Mouse (Mus musculus): ENCODE data around the gene Pitpnm1. TPM values are rescaled to one million over a fixed set of nuclear protein-coding genes. Genes with fewer than 3 reads are reported as not detected.

Pitpnm1 gene
- 40.7 and 47.2 TPM in 2 replicates for polyA plus RNA-seq (2015; fragmentation: Nextera tagmentation; extraction: Ambion mirVana)

DNA sequence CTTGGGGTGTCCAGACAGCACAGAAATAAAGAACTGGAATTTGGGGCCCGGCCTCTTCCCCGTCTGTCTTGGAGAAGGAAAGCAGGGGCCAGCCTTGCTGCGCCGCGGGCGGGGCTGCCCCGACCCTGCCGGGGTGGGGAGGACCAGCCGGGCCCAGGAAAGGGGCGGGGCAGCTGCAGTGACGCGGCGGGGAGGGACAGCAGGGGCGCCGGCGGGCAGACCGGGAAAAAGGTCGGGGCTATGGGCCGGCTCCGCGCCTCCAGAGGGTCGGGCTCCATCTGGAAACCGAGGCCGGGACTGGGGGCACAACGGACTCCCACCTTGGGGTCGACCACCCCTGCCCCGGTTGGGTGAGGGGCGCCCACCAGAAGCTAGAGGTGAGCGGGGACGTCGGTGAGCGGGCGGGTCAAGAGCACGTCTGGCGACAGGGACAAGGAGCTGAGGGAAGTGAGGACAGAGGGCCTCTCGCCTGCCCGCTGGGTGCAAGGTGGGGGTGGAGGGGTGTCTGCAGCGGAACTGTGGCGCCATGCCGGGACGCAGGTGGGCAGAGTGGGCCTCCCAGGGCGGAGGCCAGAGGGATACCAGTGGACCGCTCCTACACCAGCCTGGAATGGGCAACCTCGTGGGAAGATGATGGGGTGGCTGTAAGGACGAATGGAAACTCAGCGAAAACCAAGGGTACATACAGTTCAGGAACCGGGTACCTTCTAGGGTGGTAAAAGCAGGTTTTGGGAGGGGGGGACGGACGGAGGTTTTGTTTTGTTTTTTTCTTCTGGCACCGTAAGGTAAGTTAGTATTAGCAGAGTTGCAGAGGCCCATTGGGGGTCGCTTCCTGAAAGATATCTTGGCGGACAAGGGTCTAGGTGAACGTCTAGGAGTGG is at the start of gene Pitpnm1:
TSS of gene Pitpnm1 (plus strand) at position 162 of the 881 bp plus-strand sequence.
- Histone ChIP-seq H3K9ac (replicated peaks) (peak within 1 kb of the TSS; percentile 55), H3K27ac (replicated peaks) (peak within 1 kb of the TSS; percentile 9), H3K9me3 (no peaks in the 10 kb centered on the region), H3K4me3 (peak within 1 kb of the TSS; percentile 61), H3K4me2 (replicated peaks) (peak within 1 kb of the TSS; percentile 92), H3K36me3 (no peaks in the 10 kb centered on the region), H3K27me3 (no peaks in the 10 kb centered on the region), H3K4me1 (peaks cover 50% of the 10 kb centered on the region)
- no peak for ATAC-seq (replicated peaks)
- 1% methylated on average over 52 of the region's 53 CpGs for WGBS

DNA sequence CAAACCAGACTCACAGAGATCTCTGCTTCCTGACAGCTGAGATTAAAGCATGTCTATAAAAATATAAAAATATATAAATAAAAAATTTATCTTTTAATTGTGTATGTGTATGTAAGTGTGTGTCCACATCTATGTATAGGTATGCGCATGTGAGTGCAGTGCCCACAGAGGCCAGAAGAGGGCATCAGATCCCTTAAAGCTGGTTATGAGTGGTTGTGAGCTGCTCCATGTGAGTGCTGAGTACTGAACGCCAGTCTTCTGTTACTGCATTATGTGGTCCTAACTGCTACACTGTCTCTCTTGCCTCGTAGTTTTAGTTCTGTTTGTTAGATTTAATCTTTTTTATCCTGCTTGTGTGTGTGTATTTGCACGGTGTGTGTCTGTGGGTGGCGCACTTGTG is 48.8 kb upstream of the Pitpnm1 start:
- no peaks in the 10 kb centered on the region for H3K27me3 ChIP-seq
- H3K9ac ChIP-seq (replicated peaks): no peak overlapping the region
- H3K4me3 ChIP-seq: no peak overlapping the region
- no peak for ATAC-seq (replicated peaks)
- 95% methylated on average over 5 of the region's 5 CpGs for WGBS
- H3K4me2 ChIP-seq (replicated peaks): no peak overlapping the region
- H3K4me1 ChIP-seq: peaks cover 3% of the 10 kb centered on the region; the same call in 1 of the 2 replicates
- H3K36me3 ChIP-seq: no peaks in the 10 kb centered on the region
- H3K27ac ChIP-seq (replicated peaks): no peak overlapping the region
- H3K9me3 ChIP-seq: no peaks in the 10 kb centered on the region

DNA sequence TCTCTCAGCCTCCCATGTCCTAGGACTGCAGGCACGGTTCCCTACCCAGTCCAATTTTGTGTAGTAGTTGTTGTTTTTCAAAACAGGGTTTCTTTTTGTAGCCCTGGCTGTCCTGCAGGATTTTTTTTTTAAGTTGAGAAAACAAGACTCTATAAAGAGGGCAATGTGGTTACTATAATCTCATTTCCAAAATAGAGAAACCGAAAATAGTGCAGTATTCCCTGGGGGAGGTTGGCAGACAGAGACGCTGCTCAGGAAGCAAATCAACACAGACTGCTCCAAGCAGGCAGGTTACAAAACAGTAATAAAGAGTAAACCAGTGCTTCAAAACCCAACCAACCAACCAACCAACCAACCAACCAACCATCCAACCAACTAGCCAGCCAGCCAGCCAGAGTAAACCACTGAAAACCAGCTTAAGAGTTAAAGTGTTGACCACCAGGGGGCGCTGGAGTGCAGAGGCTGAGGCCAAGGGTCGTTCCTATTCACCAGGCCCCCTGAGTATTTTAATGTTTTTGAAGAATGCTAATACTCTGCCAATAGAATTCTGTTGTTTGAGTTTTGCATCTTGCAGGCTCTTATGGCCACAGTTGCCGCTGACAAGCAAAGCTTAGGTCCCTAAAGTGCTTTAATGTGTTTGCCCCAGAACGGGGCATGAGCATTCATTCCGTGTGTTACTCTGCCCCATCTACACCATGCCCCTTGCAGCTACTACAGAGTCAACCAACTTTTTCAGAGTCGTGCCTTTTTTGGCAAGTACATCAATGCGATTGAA is 47.9 kb upstream of the Pitpnm1 start:
- Histone ChIP-seq H3K27me3 (no peaks in the 10 kb centered on the region), H3K27ac (replicated peaks) (no peak overlapping the region), H3K4me2 (replicated peaks) (no peak overlapping the region), H3K9me3 (no peaks in the 10 kb centered on the region), H3K9ac (replicated peaks) (no peak overlapping the region), H3K4me1 (no peaks in the 10 kb centered on the region), H3K36me3 (no peaks in the 10 kb centered on the region), H3K4me3 (no peak overlapping the region)
- 53% methylated on average over 10 of the region's 10 CpGs for WGBS
- ATAC-seq (replicated peaks): no peak

DNA sequence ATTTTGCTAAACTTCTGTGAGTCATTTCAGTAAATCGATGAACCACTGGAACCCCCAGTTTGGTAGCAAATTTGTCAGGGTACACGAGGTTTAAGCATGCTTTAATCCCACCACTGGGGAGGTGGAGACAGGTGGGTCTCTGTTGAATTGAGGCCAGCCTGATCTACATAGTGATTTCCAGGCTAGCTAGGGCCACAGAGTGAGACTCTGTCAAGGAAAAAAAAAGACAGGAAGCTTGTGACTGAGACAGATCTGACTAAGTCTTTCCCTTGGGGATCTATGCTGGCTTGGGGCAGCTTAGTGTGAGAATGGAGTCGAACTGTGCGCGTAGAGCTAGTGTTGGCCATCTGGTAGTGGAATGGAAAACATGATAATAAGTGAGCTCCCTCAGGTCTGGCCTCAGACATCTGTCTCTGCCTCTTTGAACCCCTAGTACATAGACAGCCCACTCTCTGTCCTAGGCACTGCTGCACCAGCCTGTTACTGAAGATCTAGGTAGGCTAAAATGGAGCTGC is 47.2 kb upstream of the Pitpnm1 start:
- 84% methylated on average over 5 of the region's 5 CpGs for WGBS
- ATAC-seq (replicated peaks): no peak
- H3K27me3 ChIP-seq: no peaks in the 10 kb centered on the region
- no peak overlapping the region for H3K9ac ChIP-seq (replicated peaks)
- no peak overlapping the region for H3K4me2 ChIP-seq (replicated peaks)
- no peak overlapping the region for H3K4me3 ChIP-seq
- H3K36me3 ChIP-seq: no peaks in the 10 kb centered on the region
- no peaks in the 10 kb centered on the region for H3K4me1 ChIP-seq
- H3K9me3 ChIP-seq: no peaks in the 10 kb centered on the region
- no peak overlapping the region for H3K27ac ChIP-seq (replicated peaks)

DNA sequence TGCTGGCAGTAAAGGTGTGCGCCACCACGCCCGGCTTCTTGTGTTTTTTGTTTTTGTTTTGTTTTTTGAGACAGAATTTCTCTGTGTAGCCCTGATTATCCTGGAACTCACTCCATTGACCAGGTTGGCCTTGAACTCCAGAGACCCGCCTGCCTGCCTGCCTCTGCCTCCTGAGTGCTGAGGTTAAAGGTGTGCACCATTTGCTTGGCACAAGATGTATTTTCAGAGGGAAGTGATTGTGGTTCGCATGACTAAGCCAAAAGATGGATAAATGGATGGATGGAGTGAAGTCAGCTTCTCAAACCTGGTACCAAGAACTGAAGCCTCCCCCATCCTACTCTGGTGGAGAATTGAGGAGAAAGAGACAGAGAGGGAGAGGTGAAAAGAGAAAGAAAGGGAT is 45.2 kb upstream of the Pitpnm1 start:
- H3K9ac ChIP-seq (replicated peaks): no peak overlapping the region
- 88% methylated on average over 5 of the region's 5 CpGs for WGBS
- H3K27me3 ChIP-seq: no peaks in the 10 kb centered on the region
- no peak overlapping the region for H3K4me2 ChIP-seq (replicated peaks)
- no peaks in the 10 kb centered on the region for H3K4me1 ChIP-seq
- no peaks in the 10 kb centered on the region for H3K36me3 ChIP-seq
- H3K9me3 ChIP-seq: no peaks in the 10 kb centered on the region
- ATAC-seq (replicated peaks): no peak
- H3K27ac ChIP-seq (replicated peaks): no peak overlapping the region
- no peak overlapping the region for H3K4me3 ChIP-seq

DNA sequence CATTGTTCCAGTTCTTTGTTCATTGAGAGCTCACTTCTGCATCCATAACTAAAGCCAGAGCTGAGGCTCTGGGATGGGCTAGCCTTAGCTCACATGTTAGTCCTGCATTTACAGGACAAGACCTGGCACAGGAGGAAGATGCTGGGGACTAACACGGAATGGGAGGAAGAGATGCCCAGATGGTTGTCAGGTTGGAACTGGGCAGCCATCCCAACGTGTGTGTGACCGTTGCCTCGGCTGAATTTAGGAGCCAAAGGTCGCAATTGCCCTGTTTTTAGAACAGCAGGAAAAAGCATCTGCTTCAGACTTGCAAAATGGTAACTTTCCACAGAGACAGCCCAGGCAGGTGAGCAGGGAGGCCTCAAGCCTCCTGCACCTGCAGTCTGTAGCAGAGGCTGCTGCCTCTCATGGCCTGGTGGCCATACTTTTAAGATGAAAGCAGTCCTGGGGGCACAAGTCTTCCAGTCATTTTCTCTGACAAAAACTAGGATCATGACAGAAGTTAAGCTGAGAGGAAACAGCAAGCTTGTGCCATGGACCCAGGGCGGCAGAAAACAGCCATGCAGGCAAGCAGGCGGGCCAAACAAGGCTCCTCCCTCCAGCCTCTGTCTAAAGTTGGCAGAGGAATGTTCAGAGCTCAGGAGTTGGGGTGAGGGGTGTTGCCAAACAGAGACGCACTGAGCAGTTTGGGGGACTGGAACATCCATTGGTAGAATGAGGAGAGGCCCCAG is 44.4 kb upstream of the Pitpnm1 start:
- no peak for ATAC-seq (replicated peaks)
- no peak overlapping the region for H3K27ac ChIP-seq (replicated peaks)

DNA sequence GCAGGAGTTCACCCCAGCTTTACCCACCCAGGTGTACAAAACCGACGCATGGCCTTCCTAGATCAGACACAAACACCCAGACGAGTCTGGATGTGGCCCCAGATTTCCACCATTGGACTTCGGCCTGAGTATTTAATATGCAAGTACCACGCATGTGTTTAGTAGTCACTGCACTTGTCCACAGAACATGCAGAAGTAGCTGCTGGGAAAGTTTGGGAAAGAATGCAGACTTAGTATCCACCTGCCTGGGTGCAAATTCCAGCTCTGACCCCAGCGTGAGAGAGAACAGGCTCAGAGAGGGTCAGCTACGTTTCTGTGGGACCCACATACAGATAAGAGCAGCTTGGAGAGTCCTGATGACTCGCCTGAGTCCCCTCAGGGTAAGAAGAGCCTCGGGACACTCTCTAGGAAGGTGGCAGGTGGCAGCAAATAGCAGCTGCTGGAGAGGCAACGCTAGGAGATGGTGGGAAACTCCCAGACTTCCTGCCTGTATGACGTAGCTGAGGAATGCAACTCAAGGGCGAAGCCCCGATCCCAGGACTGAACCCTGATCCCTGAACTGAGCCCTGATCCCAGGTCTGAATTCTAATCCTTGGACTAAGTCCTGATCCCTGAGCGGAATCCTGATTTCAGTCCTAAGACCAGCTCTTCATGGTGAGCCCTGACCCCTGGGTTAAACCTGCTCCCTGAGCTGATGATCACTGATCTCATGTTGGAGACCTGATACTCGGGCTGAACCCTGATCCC is 43.7 kb upstream of the Pitpnm1 start:
- no peaks in the 10 kb centered on the region for H3K9me3 ChIP-seq
- ATAC-seq (replicated peaks): no peak
- no peaks in the 10 kb centered on the region for H3K27me3 ChIP-seq
- no peak overlapping the region for H3K9ac ChIP-seq (replicated peaks)
- no peaks in the 10 kb centered on the region for H3K36me3 ChIP-seq
- no peak overlapping the region for H3K4me2 ChIP-seq (replicated peaks)
- H3K4me3 ChIP-seq: no peak overlapping the region
- H3K27ac ChIP-seq (replicated peaks): no peak overlapping the region
- H3K4me1 ChIP-seq: no peaks in the 10 kb centered on the region
- WGBS: 66% methylated on average over 15 of the region's 15 CpGs

More for the DNA sequence above, 44.4 kb upstream of the Pitpnm1 start:
- Histone ChIP-seq H3K36me3 (no peaks in the 10 kb centered on the region), H3K4me1 (no peaks in the 10 kb centered on the region), H3K4me3 (no peak overlapping the region), H3K9ac (replicated peaks) (no peak overlapping the region), H3K4me2 (replicated peaks) (no peak overlapping the region), H3K9me3 (no peaks in the 10 kb centered on the region), H3K27me3 (no peaks in the 10 kb centered on the region)
- 74% methylated on average over 8 of the region's 8 CpGs for WGBS

DNA sequence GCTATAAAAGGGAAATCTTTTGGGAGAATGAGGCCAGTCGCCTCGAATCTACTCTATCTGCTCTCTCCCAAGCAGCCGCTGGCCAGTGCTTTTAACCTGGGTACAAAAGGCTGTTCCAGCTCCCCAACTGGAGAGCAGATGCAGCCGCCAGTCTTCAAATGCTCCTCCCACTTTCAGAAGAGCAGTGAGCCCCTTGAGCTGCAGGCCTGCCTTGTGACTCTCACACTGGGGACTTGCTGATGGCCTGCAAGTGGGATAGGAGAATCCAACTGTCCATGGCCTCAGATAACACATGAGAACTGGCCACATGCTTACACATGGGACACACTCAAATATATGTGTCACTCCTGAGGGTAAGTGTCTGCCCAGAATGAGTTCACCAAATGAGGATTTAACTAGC is 43.1 kb upstream of the Pitpnm1 start:
- Histone ChIP-seq H3K27ac (replicated peaks) (no peak overlapping the region), H3K36me3 (no peaks in the 10 kb centered on the region), H3K9me3 (no peaks in the 10 kb centered on the region), H3K27me3 (no peaks in the 10 kb centered on the region), H3K4me1 (no peaks in the 10 kb centered on the region), H3K4me2 (replicated peaks) (no peak overlapping the region), H3K4me3 (no peak overlapping the region), H3K9ac (replicated peaks) (no peak overlapping the region)
- WGBS: 28% methylated on average over 4 of the region's 4 CpGs
- ATAC-seq (replicated peaks): no peak

DNA sequence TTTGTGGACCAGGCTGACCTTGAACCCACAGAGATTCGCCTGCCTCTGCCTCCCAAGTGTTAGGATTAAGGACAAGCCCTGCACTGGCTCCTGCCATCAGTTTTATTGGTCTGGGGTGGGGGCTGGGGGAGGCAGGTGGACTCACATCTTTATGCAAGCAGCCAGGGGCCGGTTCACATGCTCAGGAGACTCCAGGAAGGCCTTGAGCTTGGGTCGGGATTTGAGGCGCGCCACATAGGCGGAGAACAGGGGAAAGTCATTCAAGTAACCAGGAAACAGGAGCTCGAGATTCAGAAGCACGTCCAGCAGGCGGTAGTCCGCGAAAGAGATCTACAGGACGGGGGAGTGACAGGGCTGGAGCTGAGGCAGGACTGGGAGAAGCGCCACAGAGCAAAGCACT is 42.4 kb upstream of the Pitpnm1 start:
- Histone ChIP-seq H3K27me3 (no peaks in the 10 kb centered on the region), H3K36me3 (no peaks in the 10 kb centered on the region), H3K4me1 (no peaks in the 10 kb centered on the region), H3K27ac (replicated peaks) (no peak overlapping the region), H3K4me2 (replicated peaks) (no peak overlapping the region), H3K9me3 (no peaks in the 10 kb centered on the region), H3K9ac (replicated peaks) (no peak overlapping the region), H3K4me3 (no peak overlapping the region)
- WGBS: 83% methylated on average over 13 of the region's 13 CpGs
- ATAC-seq (replicated peaks): no peak

DNA sequence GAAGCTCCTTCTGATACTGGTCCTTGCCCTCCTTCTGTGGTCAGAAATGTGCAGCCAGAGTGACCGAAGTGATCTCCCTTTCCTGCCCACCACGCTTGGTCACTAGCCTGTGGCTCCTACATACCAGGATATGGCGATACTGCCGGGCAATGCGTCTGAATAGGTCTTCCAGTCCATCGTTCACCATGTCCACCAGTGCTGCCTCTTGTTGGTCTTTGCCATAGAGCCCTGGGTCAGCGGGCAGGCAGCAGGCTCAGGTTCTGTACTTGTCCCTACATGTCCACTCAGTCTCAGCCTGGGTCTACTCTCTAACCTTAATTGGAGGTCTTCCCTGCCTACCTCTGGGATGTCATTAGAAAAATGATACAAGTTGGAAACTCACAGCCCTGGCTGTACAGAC is 41.8 kb upstream of the Pitpnm1 start:
- no peaks in the 10 kb centered on the region for H3K4me1 ChIP-seq
- H3K9me3 ChIP-seq: no peaks in the 10 kb centered on the region
- H3K9ac ChIP-seq (replicated peaks): no peak overlapping the region
- 93% methylated on average over 7 of the region's 7 CpGs for WGBS
- H3K4me2 ChIP-seq (replicated peaks): no peak overlapping the region
- H3K27ac ChIP-seq (replicated peaks): no peak overlapping the region
- H3K4me3 ChIP-seq: no peak overlapping the region
- ATAC-seq (replicated peaks): no peak
- no peaks in the 10 kb centered on the region for H3K27me3 ChIP-seq
- no peaks in the 10 kb centered on the region for H3K36me3 ChIP-seq

DNA sequence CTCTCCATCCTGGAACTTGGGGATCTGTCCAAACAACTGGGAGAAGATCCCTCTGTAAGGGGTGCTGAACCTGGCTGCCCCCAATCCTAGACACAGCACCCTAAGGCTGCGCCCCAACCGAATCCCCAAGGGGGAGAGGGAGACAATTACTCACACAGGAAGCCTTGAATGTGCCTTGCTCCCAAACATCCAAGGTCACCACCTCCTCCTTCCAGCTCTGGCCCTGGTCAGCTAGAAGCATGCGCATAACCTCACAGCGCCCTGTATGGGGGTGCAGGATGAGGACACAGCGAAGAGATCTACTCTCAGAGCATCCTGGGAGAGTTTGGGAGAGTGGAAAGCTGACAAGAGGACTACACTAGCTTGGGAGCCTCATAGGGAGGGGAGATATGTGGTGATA is 41.2 kb upstream of the Pitpnm1 start:
- Histone ChIP-seq H3K36me3 (no peaks in the 10 kb centered on the region), H3K4me2 (replicated peaks) (no peak overlapping the region), H3K9ac (replicated peaks) (no peak overlapping the region), H3K4me1 (no peaks in the 10 kb centered on the region), H3K27me3 (no peaks in the 10 kb centered on the region), H3K27ac (replicated peaks) (no peak overlapping the region), H3K4me3 (no peak overlapping the region), H3K9me3 (no peaks in the 10 kb centered on the region)
- ATAC-seq (replicated peaks): no peak
- 88% methylated on average over 5 of the region's 5 CpGs for WGBS
